Mouse (Mus musculus): ENCODE data around the gene Ccdc191.

DNA sequence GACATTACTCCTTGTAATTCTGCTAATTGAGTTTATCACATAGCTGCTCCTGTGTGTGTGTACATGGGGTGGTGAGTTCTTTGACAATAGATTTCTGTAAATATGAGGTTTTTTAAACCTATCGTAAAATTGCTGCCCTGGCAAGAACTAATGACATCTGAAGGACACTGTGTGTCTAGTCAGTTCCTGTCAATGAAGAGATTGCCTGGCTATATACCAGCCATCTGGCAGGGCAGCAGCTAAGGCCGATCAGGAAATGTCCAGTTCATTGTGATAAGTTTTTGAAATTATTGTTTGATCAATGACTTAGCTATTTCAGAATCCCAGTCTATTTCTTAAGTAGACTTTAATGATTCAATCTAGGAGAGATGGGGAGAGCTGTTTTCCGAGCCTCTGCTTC, 55.8 kb downstream of the Ccdc191 start:
- TF ChIP-seq CTCF (IDR thresholded peaks at IDR 0.05; ENCODE audit: extremely low read depth, insufficient read depth, insufficient read length, insufficient replicate concordance) (no peak), POLR2A (IDR thresholded peaks at IDR 0.05; ENCODE audit: low read depth, low read length) (no peak)

Measured in spleen, adult 2 months (tissue).